Mouse (Mus musculus) MEL (cell line): ENCODE measurements at regions not wholly inside any gene's neighbourhood (a gene's known extent, or its start where the extent isn't known, plus 50 kb on each side); places are given as distances from the start of the nearest gene placed in this dataset.

ENCODE experiments used
- DNase-seq: peaks from one replicate; pipeline ENCODE4 v3.0.0; 2011; ENCODE audit warnings: low read depth, low spot score
- H3K27ac ChIP-seq: 2 replicates; pipeline ENCODE4 v1.5.1; 2012; ENCODE audit warnings: low read depth, mild to moderate bottlenecking, control low read depth, low read length, moderate library complexity; ENCODE audit not compliant: control insufficient read depth
- H3K27me3 ChIP-seq, 2 experiments: fragments of 150-350 bp in 1 of 2; sonication (generic) in 1 of 2; 2 replicates each; pipeline ENCODE4 v1.6.1; 2012; ENCODE audit warnings: low read length in 2 of 2, mild to moderate bottlenecking in 2 of 2, improper control_type of control experiment in 1 of 2, moderate library complexity in 1 of 2; ENCODE audit not compliant: insufficient read depth in 2 of 2, control insufficient read depth in 1 of 2
- H3K36me3 ChIP-seq, 2 experiments: 2 replicates each; pipeline ENCODE4 v1.6.1; 2012 to 2014; ENCODE audit warnings: low read length in 2 of 2, improper control_type of control experiment in 1 of 2, inconsistent platforms in 1 of 2, mild to moderate bottlenecking in 1 of 2; ENCODE audit not compliant: insufficient read depth in 2 of 2, control insufficient read depth in 1 of 2
- H3K4me1 ChIP-seq, 2 experiments: fragments of 150-350 bp in 1 of 2; sonication (generic) in 1 of 2; 2 replicates each; pipeline ENCODE4 v1.6.1; 2012; ENCODE audit warnings: low read length in 2 of 2, improper control_type of control experiment in 1 of 2, mild to moderate bottlenecking in 1 of 2; ENCODE audit not compliant: insufficient read depth in 2 of 2, control insufficient read depth in 1 of 2
- H3K4me3 ChIP-seq, 2 experiments: fragments of 150-350 bp in 1 of 2; sonication (generic) in 1 of 2; 2 replicates each; pipeline ENCODE4 v1.5.1; 2012; ENCODE audit warnings: low read depth in 2 of 2, low read length in 2 of 2, mild to moderate bottlenecking in 2 of 2, moderate library complexity in 2 of 2, control low read depth in 1 of 2, improper control_type of control experiment in 1 of 2; ENCODE audit not compliant: control insufficient read depth in 1 of 2, insufficient read depth in 1 of 2
- H3K79me2 ChIP-seq: 2 replicates; pipeline ENCODE4 v1.6.1; 2012; ENCODE audit warnings: mild to moderate bottlenecking, low read length, moderate library complexity; ENCODE audit not compliant: control insufficient read depth, poor library complexity, insufficient read depth
- H3K9ac ChIP-seq: 2 replicates; pipeline ENCODE4 v1.6.1; 2012; ENCODE audit warnings: low read depth, mild to moderate bottlenecking, control low read depth, low read length, moderate library complexity; ENCODE audit not compliant: control insufficient read depth, poor library complexity, severe bottlenecking
- H3K9me3 ChIP-seq: fragments of 150-350 bp; sonication (generic); replicated peaks from 2 replicates; pipeline ENCODE4 v1.6.1; 2012; ENCODE audit warnings: mild to moderate bottlenecking, low read length, improper control_type of control experiment, moderate library complexity; ENCODE audit not compliant: insufficient read depth
- BHLHE40 ChIP-seq: IDR thresholded peaks from 2 replicates; pipeline ENCODE4 v1.6.1; 2012; ENCODE audit warnings: low read depth, mild to moderate bottlenecking, inconsistent platforms, low read length, improper control_type of control experiment, borderline replicate concordance
- CHD1 ChIP-seq: IDR thresholded peaks from 2 replicates; pipeline ENCODE4 v1.6.1; 2012; ENCODE audit warnings: low read depth, mild to moderate bottlenecking, inconsistent platforms, low read length, improper control_type of control experiment
- CHD2 ChIP-seq: IDR thresholded peaks from 2 replicates; pipeline ENCODE4 v1.6.1; 2011; ENCODE audit warnings: low read length, improper control_type of control experiment
- CTCF ChIP-seq, 3 experiments: IDR thresholded peaks in 2 of 3; conservative IDR thresholded peaks in 1 of 3; 2 replicates each; pipeline ENCODE4 v1.5.1; 2011 to 2012; ENCODE audit warnings: low read length in 3 of 3, low read depth in 2 of 3, mild to moderate bottlenecking in 2 of 3, improper control_type of control experiment in 1 of 3, inconsistent platforms in 1 of 3, mixed read lengths in 1 of 3, moderate library complexity in 1 of 3; ENCODE audit not compliant: control insufficient read depth in 1 of 3, insufficient read depth in 1 of 3, poor library complexity in 1 of 3, severe bottlenecking in 1 of 3
- EP300 ChIP-seq, 2 experiments: IDR thresholded peaks; 2 replicates each; pipeline ENCODE4 v1.6.1; 2011; ENCODE audit warnings: improper control_type of control experiment in 2 of 2, low read length in 2 of 2, low read depth in 1 of 2, mild to moderate bottlenecking in 1 of 2
- ETS1 ChIP-seq: IDR thresholded peaks from 2 replicates; pipeline ENCODE4 v1.6.1; 2012; ENCODE audit warnings: low read depth, mild to moderate bottlenecking, inconsistent platforms, low read length, improper control_type of control experiment, moderate library complexity
- GATA1 ChIP-seq: IDR thresholded peaks from 2 replicates; pipeline ENCODE4 v1.6.1; 2011; ENCODE audit warnings: low read depth, low read length, improper control_type of control experiment
- JUND ChIP-seq: IDR thresholded peaks from 2 replicates; pipeline ENCODE4 v1.6.1; 2011; ENCODE audit warnings: low read depth, mild to moderate bottlenecking, improper control_type of control experiment, low read length
- KAT2A ChIP-seq: conservative IDR thresholded peaks from 2 replicates; pipeline ENCODE4 v1.6.1; 2012; ENCODE audit warnings: low read depth, low read length, improper control_type of control experiment, inconsistent platforms
- MAFK ChIP-seq: IDR thresholded peaks from 2 replicates; pipeline ENCODE4 v1.6.1; 2011; ENCODE audit warnings: low read depth, mild to moderate bottlenecking, low read length, improper control_type of control experiment, borderline replicate concordance
- MAX ChIP-seq: IDR thresholded peaks from 2 replicates; pipeline ENCODE4 v1.6.1; 2011; ENCODE audit warnings: low read length, improper control_type of control experiment
- MEF2A ChIP-seq: IDR thresholded peaks from 2 replicates; pipeline ENCODE4 v1.6.1; 2014; ENCODE audit warnings: low read depth, mild to moderate bottlenecking, inconsistent platforms, low read length, improper control_type of control experiment; ENCODE audit not compliant: poor library complexity, insufficient replicate concordance, severe bottlenecking; ENCODE audit errors: extremely low read depth
- MXI1 ChIP-seq: IDR thresholded peaks from 2 replicates; pipeline ENCODE4 v1.6.1; 2011; ENCODE audit warnings: mild to moderate bottlenecking, low read depth, low read length, improper control_type of control experiment
- MYC ChIP-seq: IDR thresholded peaks from 2 replicates; pipeline ENCODE4 v1.6.1; 2011; ENCODE audit warnings: low read depth, mild to moderate bottlenecking, low read length, improper control_type of control experiment, moderate library complexity
- NELFE ChIP-seq: IDR thresholded peaks from 2 replicates; pipeline ENCODE4 v1.6.1; 2011; ENCODE audit warnings: low read depth, low read length, improper control_type of control experiment
- NRF1 ChIP-seq: IDR thresholded peaks from 2 replicates; pipeline ENCODE4 v1.6.1; 2014; ENCODE audit warnings: low read depth, mild to moderate bottlenecking, inconsistent platforms, low read length, improper control_type of control experiment, moderate library complexity; ENCODE audit not compliant: poor library complexity, insufficient read depth, severe bottlenecking
- POLR2A ChIP-seq, 2 experiments: IDR thresholded peaks; 2 replicates each; pipeline ENCODE4 v1.6.1; 2011 to 2012; ENCODE audit warnings: low read length in 2 of 2, mild to moderate bottlenecking in 2 of 2, control low read depth in 1 of 2, improper control_type of control experiment in 1 of 2, low read depth in 1 of 2, moderate library complexity in 1 of 2; ENCODE audit not compliant: control insufficient read depth in 1 of 2, insufficient read depth in 1 of 2, poor library complexity in 1 of 2
- POLR2AphosphoS2 ChIP-seq: IDR thresholded peaks from 2 replicates; pipeline ENCODE4 v1.6.1; 2011; ENCODE audit warnings: low read length, improper control_type of control experiment
- POLR2AphosphoS5 ChIP-seq: IDR thresholded peaks from 2 replicates; pipeline ENCODE4 v1.6.1; 2012; ENCODE audit warnings: low read depth, borderline replicate concordance, mild to moderate bottlenecking, inconsistent platforms, low read length, moderate library complexity, mixed read lengths
- RCOR1 ChIP-seq: IDR thresholded peaks from 2 replicates; pipeline ENCODE4 v1.6.1; 2012; ENCODE audit warnings: low read depth, mild to moderate bottlenecking, inconsistent platforms, low read length, improper control_type of control experiment
- SIN3A ChIP-seq: IDR thresholded peaks from 2 replicates; pipeline ENCODE4 v1.6.1; 2012; ENCODE audit warnings: low read length, improper control_type of control experiment, inconsistent platforms
- SMC3 ChIP-seq: IDR thresholded peaks from 2 replicates; pipeline ENCODE4 v1.6.1; 2011; ENCODE audit warnings: low read depth, low read length, improper control_type of control experiment
- TAL1 ChIP-seq: IDR thresholded peaks from 2 replicates; pipeline ENCODE4 v1.6.1; 2012; ENCODE audit warnings: mild to moderate bottlenecking, inconsistent platforms, low read length, moderate library complexity, mixed read lengths
- TBP ChIP-seq: IDR thresholded peaks from 2 replicates; pipeline ENCODE4 v1.8.0; 2011; ENCODE audit warnings: low read depth, low read length, improper control_type of control experiment
- TCF12 ChIP-seq: IDR thresholded peaks from 2 replicates; pipeline ENCODE4 v1.6.1; 2014; ENCODE audit warnings: low read depth, mild to moderate bottlenecking, inconsistent platforms, low read length, improper control_type of control experiment, moderate library complexity
- UBTF ChIP-seq: IDR thresholded peaks from 2 replicates; pipeline ENCODE4 v1.6.1; 2012; ENCODE audit warnings: low read depth, mild to moderate bottlenecking, inconsistent platforms, low read length, improper control_type of control experiment, moderate library complexity, borderline replicate concordance; ENCODE audit not compliant: insufficient read depth
- USF1 ChIP-seq: IDR thresholded peaks from 2 replicates; pipeline ENCODE4 v1.6.1; 2014; ENCODE audit warnings: low read depth, mild to moderate bottlenecking, inconsistent platforms, low read length, improper control_type of control experiment, moderate library complexity
- USF2 ChIP-seq, 2 experiments: IDR thresholded peaks; 2 replicates each; pipeline ENCODE4 v1.6.1; 2011 to 2012; ENCODE audit warnings: improper control_type of control experiment in 2 of 2, low read length in 2 of 2, borderline replicate concordance in 1 of 2, inconsistent platforms in 1 of 2, low read depth in 1 of 2, mild to moderate bottlenecking in 1 of 2; ENCODE audit not compliant: insufficient read depth in 1 of 2
- ZC3H11A ChIP-seq: IDR thresholded peaks from 2 replicates; pipeline ENCODE4 v1.6.1; 2012; ENCODE audit warnings: low read depth, mild to moderate bottlenecking, inconsistent platforms, low read length, improper control_type of control experiment

DNA sequence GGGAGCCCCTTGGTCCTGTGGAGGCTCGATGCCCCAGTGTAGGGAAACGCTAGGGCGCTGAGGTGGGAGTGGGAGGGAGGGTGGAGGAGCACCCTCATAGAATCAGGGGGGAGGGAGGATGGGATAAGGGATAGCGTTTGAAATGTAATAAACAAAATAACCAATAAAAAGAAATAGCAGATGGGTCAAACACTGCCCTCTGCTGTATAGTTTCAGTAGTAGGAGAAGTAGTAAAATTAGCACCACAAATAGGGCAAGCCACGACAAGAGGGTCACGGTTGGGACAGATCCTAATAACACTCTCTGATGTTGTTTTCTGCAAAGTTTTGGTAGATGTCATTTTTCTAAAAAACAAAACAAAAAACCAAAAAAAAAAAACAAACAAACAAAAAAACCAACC lies 131.3 kb upstream of the Atp5g3 start (continued):
- TF ChIP-seq MEF2A (no peak), RCOR1 (no peak), MAX (no peak), USF2 (IDR thresholded peaks at IDR 0.05; ENCODE audit: borderline replicate concordance in 1 of 2, insufficient read depth in 1 of 2, low read depth in 1 of 2, low read length in 2 of 2) (no peak), MXI1 (no peak), BHLHE40 (no peak), SIN3A (no peak), JUND (no peak), USF1 (no peak), MYC (no peak), POLR2AphosphoS2 (no peak), NELFE (no peak), CHD1 (no peak), MAFK (no peak), ZC3H11A (0 out of 2 replicates have a peak, but pooled peaks have one; percentile 4)
- TF ChIP-seq, all 39 proteins: peak for 4

DNA sequence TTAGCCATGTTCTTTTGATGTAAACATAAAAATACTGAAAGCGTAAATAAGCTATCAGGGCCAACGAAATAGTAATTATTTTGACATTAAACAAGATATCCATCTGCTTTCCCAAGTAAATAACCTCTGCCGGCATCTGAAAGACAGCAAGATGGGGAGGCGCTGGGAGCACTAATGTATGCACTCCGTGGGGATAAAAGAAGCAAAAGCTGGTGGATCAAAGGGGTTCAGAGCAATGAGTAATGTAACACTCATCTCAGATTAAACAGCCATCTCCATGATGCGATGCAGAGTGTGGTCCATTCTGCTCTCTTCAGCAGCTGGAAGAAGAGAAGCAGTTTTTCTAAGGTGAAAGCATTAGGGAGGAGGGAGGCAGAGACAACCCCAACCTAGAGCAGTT lies 128.5 kb upstream of the Atp5g3 start:
- no peak overlapping the region for H3K27ac ChIP-seq
- TF ChIP-seq RCOR1: no peak
- no peak for TF ChIP-seq TBP
- no peak for TF ChIP-seq POLR2A (IDR thresholded peaks at IDR 0.05; ENCODE audit: control insufficient read depth in 1 of 2, insufficient read depth in 1 of 2, low read depth in 1 of 2, low read length in 2 of 2, poor library complexity in 1 of 2)
- TF ChIP-seq POLR2AphosphoS5: no peak
- no peak for TF ChIP-seq MEF2A
- no peak for TF ChIP-seq EP300 (IDR thresholded peaks at IDR 0.05; ENCODE audit: low read depth in 1 of 2, low read length in 2 of 2)
- H3K9ac ChIP-seq: no peak overlapping the region
- H3K36me3 ChIP-seq: no peaks in the 10 kb centered on the region
- no peaks in the 10 kb centered on the region for H3K9me3 ChIP-seq
- no peaks in the 10 kb centered on the region for H3K79me2 ChIP-seq
- peaks cover 4 to 6% of the 10 kb centered on the region in 2 experiments for H3K27me3 ChIP-seq
- no peaks in the 10 kb centered on the region for H3K4me1 ChIP-seq
- no peak overlapping the region for H3K4me3 ChIP-seq
- DNase-seq: no peak

DNA sequence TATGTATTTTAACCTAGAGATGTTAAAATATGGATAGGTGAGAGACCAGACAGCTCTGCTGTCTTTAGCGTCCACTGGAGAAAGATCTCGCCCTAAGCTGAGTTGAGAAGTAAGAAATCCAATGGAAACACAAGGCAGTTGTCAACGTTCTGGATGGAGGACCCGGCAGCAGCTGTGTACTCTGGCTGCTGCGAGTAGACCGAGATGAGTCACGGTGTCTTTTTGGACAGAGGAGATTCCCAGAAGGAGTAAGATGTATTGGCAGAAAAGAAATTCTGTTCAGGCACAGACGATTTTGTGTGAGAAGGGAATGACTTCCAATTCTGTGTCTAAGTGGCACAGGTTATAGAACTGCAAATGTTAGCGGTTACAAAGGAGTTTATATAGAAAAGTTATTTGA lies 124.9 kb upstream of the Atp5g3 start:
- Histone ChIP-seq H3K36me3 (no peaks in the 10 kb centered on the region), H3K79me2 (no peaks in the 10 kb centered on the region), H3K27me3 (peaks cover 8 to 15% of the 10 kb centered on the region in 2 experiments), H3K27ac (no peak overlapping the region), H3K4me1 (no peaks in the 10 kb centered on the region), H3K4me3 (no peak overlapping the region), H3K9ac (no peak overlapping the region), H3K9me3 (no peaks in the 10 kb centered on the region)
- DNase-seq: no peak
- TF ChIP-seq TCF12: no peak
- TF ChIP-seq SMC3: no peak
- no peak for TF ChIP-seq CHD2
- no peak for TF ChIP-seq CTCF (IDR thresholded peaks at IDR 0.05 in 2 of 3, conservative IDR thresholded peaks at IDR 0.05 in 1 of 3; ENCODE audit: control insufficient read depth in 1 of 3, insufficient read depth in 1 of 3, low read depth in 2 of 3, low read length in 3 of 3, poor library complexity in 1 of 3, severe bottlenecking in 1 of 3)
- no peak for TF ChIP-seq GATA1
- TF ChIP-seq TAL1: no peak
- no peak for TF ChIP-seq POLR2AphosphoS2
- TF ChIP-seq BHLHE40: no peak
- TF ChIP-seq KAT2A: no peak
- no peak for TF ChIP-seq MXI1
- TF ChIP-seq POLR2AphosphoS5: no peak
- no peak for TF ChIP-seq NRF1
- no peak for TF ChIP-seq ETS1
- no peak for TF ChIP-seq MYC
- no peak for TF ChIP-seq UBTF
- no peak for TF ChIP-seq USF1
- TF ChIP-seq JUND: no peak
